Mouse (Mus musculus): ENCODE measurements around the gene Prrc2a.

- TF ChIP-seq E2F4 (IDR thresholded peaks at IDR 0.05; ENCODE audit: borderline replicate concordance, low read depth, low read length) (no peak), CTCF (IDR thresholded peaks at IDR 0.05 in 2 of 3, conservative IDR thresholded peaks at IDR 0.05 in 1 of 3; ENCODE audit: control insufficient read depth in 1 of 3, insufficient read depth in 1 of 3, low read depth in 2 of 3, low read length in 3 of 3, poor library complexity in 1 of 3, severe bottlenecking in 1 of 3) (no peak), NRF1 (IDR thresholded peaks at IDR 0.05; ENCODE audit: insufficient read depth, low read depth, low read length, poor library complexity, severe bottlenecking) (no peak), USF2 (IDR thresholded peaks at IDR 0.05; ENCODE audit: borderline replicate concordance in 1 of 2, insufficient read depth in 1 of 2, low read depth in 1 of 2, low read length in 2 of 2) (no peak), TBP (IDR thresholded peaks at IDR 0.05; ENCODE audit: low read depth, low read length) (no peak)
Observed at GRCm38 (mm10) chr17:35175968-35176367, 11.3 kb upstream of the Prrc2a start, which contains the start of gene Aif1.
